In the genomic region with DNA sequence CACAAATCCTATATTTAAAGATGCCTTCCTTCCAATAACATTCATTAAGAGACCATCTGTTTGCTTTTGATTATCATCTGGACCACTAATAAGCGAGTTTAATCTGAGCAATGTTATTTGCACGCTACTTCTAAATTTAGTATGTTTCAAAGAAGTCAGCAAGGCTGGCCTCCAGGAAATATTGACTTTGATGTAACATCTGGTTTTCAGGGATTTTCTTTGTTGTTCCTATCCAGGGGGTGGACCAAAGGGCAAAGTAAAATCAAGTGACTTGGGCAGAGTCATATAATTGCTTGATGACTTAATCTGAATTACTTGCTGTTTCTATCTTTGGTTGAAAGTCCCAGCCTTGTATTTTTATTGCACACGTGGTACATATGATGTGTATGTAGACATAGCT, we compare ENCODE assay signal across 27 mouse cellular contexts.
"Had no signal": no experiment of that assay in that cellular context is flagged by ENCODE, and none has a peak within 500 bp of the region (broad histone marks: within the 10 kb centered on the region; RNA-seq: fewer than 3 reads in every experiment).

No protein-coding gene starts in this region.

- H3K4me3 ChIP-seq: gastrocnemius, adult 2 months; heart, embryonic 10.5 days; heart, embryonic 12.5 days; hindbrain, embryonic 10.5 days; hindbrain, embryonic 12.5 days; limb, embryonic 13.5 days; limb, embryonic 15.5 days; liver, embryonic 13.5 days; liver, embryonic 15.5 days had no signal

- H3K9me3 ChIP-seq: heart, embryonic 10.5 days; heart, embryonic 12.5 days; hindbrain, embryonic 10.5 days; hindbrain, embryonic 12.5 days; limb, embryonic 13.5 days; limb, embryonic 15.5 days; liver, embryonic 13.5 days; liver, embryonic 15.5 days had no signal

- H3K27ac ChIP-seq: gastrocnemius, adult 2 months; heart, embryonic 10.5 days; hindbrain, embryonic 10.5 days; hindbrain, embryonic 12.5 days; hindbrain, embryonic 14.5 days; limb, embryonic 13.5 days; limb, embryonic 15.5 days; liver, embryonic 13.5 days; liver, embryonic 15.5 days had no signal

- H3K27me3 ChIP-seq: heart, embryonic 12.5 days; hindbrain, embryonic 12.5 days; limb, embryonic 13.5 days; limb, embryonic 15.5 days; liver, embryonic 13.5 days; liver, embryonic 15.5 days had no signal

- DNase-seq: gastrocnemius, adult 2 months; gastrocnemius, postnatal 10 days; gastrocnemius, postnatal 25 days; heart, adult 18-20 months; heart, postnatal 10 days; heart, postnatal 4 days; kidney, adult 18-20 months; kidney, adult 8-10 months; kidney, postnatal 10 days; kidney, postnatal 25 days; kidney, postnatal 4 days; layer of hippocampus, adult 9-11 months; layer of hippocampus, postnatal 36 days; left cerebral cortex, postnatal 4 days; liver, embryonic 13.5 days had no signal

- H3K36me3 ChIP-seq: heart, embryonic 10.5 days; heart, embryonic 12.5 days; hindbrain, embryonic 10.5 days; hindbrain, embryonic 12.5 days; limb, embryonic 13.5 days; limb, embryonic 15.5 days; liver, embryonic 13.5 days; liver, embryonic 15.5 days had no signal

- H3K9ac ChIP-seq: heart, embryonic 12.5 days; hindbrain, embryonic 12.5 days; hindbrain, embryonic 14.5 days; limb, embryonic 13.5 days; limb, embryonic 15.5 days; liver, embryonic 13.5 days; liver, embryonic 15.5 days had no signal

- H3K4me2 ChIP-seq: heart, embryonic 12.5 days; hindbrain, embryonic 12.5 days; hindbrain, embryonic 14.5 days; limb, embryonic 13.5 days; limb, embryonic 15.5 days; liver, embryonic 11.5 days; liver, embryonic 13.5 days; liver, embryonic 15.5 days had no signal

- ATAC-seq: hindbrain, embryonic 16.5 days; inflammation-experienced regulatory T-cells, adult 6 months; intestine, embryonic 16.5 days had no signal

- H3K4me1 ChIP-seq: heart, embryonic 10.5 days; heart, embryonic 12.5 days; hindbrain, embryonic 10.5 days; hindbrain, embryonic 12.5 days; limb, embryonic 13.5 days; limb, embryonic 15.5 days; liver, embryonic 13.5 days; liver, embryonic 15.5 days had no signal
